Mouse (Mus musculus): ENCODE data around the gene 2900026A02Rik. TPM values are rescaled to one million over a fixed set of nuclear protein-coding genes. Genes with fewer than 3 reads are reported as not detected.

Gene 2900026A02Rik
- polyA plus RNA-seq, 1 experiment: 16.6 TPM

- Histone ChIP-seq H3K27me3 (ENCODE audit: control insufficient read depth, insufficient read depth, insufficient read length) (no peaks in the 10 kb centered on the region), H3K4me3 (no peak overlapping the region), H3ac (ENCODE audit: control insufficient read depth, insufficient read length) (no peak overlapping the region), H3K4me2 (ENCODE audit: low read depth) (no peak overlapping the region), H3K79me2 (ENCODE audit: control insufficient read depth, insufficient read depth) (peaks cover 4% of the 10 kb centered on the region), H3K36me3 (ENCODE audit: control insufficient read depth, insufficient read depth) (no peaks in the 10 kb centered on the region)
- TF ChIP-seq SRF (IDR thresholded peaks at IDR 0.05; ENCODE audit: control insufficient read depth, insufficient read length, low read depth) (no peak), MYOD1 (IDR thresholded peaks at IDR 0.05; ENCODE audit: control insufficient read depth in 1 of 3, insufficient read length in 2 of 3, low read depth in 2 of 3) (peak in 2 of 3 experiments; percentile 3 to 59), MYOG (IDR thresholded peaks at IDR 0.05; ENCODE audit: control insufficient read depth in 1 of 3, insufficient read depth in 1 of 3, insufficient read length in 2 of 3, low read depth in 2 of 3) (peak in 2 of 3 experiments; percentile 20 to 35)
These were observed 68.2 kb downstream of the 2900026A02Rik start for GRCm38 (mm10) chr5:113152663-113153507.

- no peak overlapping the region for H3K4me3 ChIP-seq
- no peak overlapping the region for H3ac ChIP-seq (ENCODE audit: control insufficient read depth, insufficient read length)
- no peak overlapping the region for H3K4me2 ChIP-seq (ENCODE audit: low read depth)
- H3K79me2 ChIP-seq (ENCODE audit: control insufficient read depth, insufficient read depth): peaks cover 4% of the 10 kb centered on the region
- H3K27me3 ChIP-seq (ENCODE audit: control insufficient read depth, insufficient read depth, insufficient read length): no peaks in the 10 kb centered on the region
- no peak for TF ChIP-seq POLR2A (IDR thresholded peaks at IDR 0.05; ENCODE audit: insufficient read length, low read depth)
- TF ChIP-seq TCF12 (IDR thresholded peaks at IDR 0.05; ENCODE audit: insufficient read depth, poor library complexity, severe bottlenecking): no peak
- no peak for TF ChIP-seq TCF3 (IDR thresholded peaks at IDR 0.05; ENCODE audit: insufficient read length, low read depth)
- no peak for TF ChIP-seq REST (IDR thresholded peaks at IDR 0.05; ENCODE audit: insufficient read depth, insufficient read length)
- TF ChIP-seq MAX (IDR thresholded peaks at IDR 0.05; ENCODE audit: low read depth): no peak
- no peak for TF ChIP-seq SRF (IDR thresholded peaks at IDR 0.05; ENCODE audit: control insufficient read depth, insufficient read length, low read depth)
- H3K36me3 ChIP-seq (ENCODE audit: control insufficient read depth, insufficient read depth): no peaks in the 10 kb centered on the region
These were observed 69.4 kb downstream of the 2900026A02Rik start for GRCm38 (mm10) chr5:113151554-113152103.

- Histone ChIP-seq H3K4me3 (no peak overlapping the region), H3ac (ENCODE audit: control insufficient read depth, insufficient read length) (no peak overlapping the region), H3K27me3 (ENCODE audit: control insufficient read depth, insufficient read depth, insufficient read length) (no peaks in the 10 kb centered on the region), H3K79me2 (ENCODE audit: control insufficient read depth, insufficient read depth) (peaks cover 4% of the 10 kb centered on the region), H3K4me2 (ENCODE audit: low read depth) (no peak overlapping the region), H3K36me3 (ENCODE audit: control insufficient read depth, insufficient read depth) (no peaks in the 10 kb centered on the region)
- TF ChIP-seq MAX (IDR thresholded peaks at IDR 0.05; ENCODE audit: low read depth): no peak
These were observed 70.0 kb downstream of the 2900026A02Rik start for GRCm38 (mm10) chr5:113150871-113151553.

GRCm38 (mm10) chr5:113149052-113149451 lies 72.0 kb downstream of the 2900026A02Rik start:
- peaks cover 4% of the 10 kb centered on the region for H3K79me2 ChIP-seq (ENCODE audit: control insufficient read depth, insufficient read depth)
- H3K4me3 ChIP-seq: no peak overlapping the region
- no peak overlapping the region for H3K4me2 ChIP-seq (ENCODE audit: low read depth)
- no peak overlapping the region for H3ac ChIP-seq (ENCODE audit: control insufficient read depth, insufficient read length)
- no peaks in the 10 kb centered on the region for H3K27me3 ChIP-seq (ENCODE audit: control insufficient read depth, insufficient read depth, insufficient read length)
- no peak for TF ChIP-seq TCF12 (IDR thresholded peaks at IDR 0.05; ENCODE audit: insufficient read depth, poor library complexity, severe bottlenecking)
- no peak for TF ChIP-seq TCF3 (IDR thresholded peaks at IDR 0.05; ENCODE audit: insufficient read length, low read depth)
- no peaks in the 10 kb centered on the region for H3K36me3 ChIP-seq (ENCODE audit: control insufficient read depth, insufficient read depth)

GRCm38 (mm10) chr5:113147994-113148471 lies 73.0 kb downstream of the 2900026A02Rik start:
- Histone ChIP-seq H3K4me3 (no peak overlapping the region), H3ac (ENCODE audit: control insufficient read depth, insufficient read length) (no peak overlapping the region), H3K27me3 (ENCODE audit: control insufficient read depth, insufficient read depth, insufficient read length) (no peaks in the 10 kb centered on the region), H3K79me2 (ENCODE audit: control insufficient read depth, insufficient read depth) (peaks cover 4% of the 10 kb centered on the region), H3K4me2 (ENCODE audit: low read depth) (no peak overlapping the region), H3K36me3 (ENCODE audit: control insufficient read depth, insufficient read depth) (no peaks in the 10 kb centered on the region)
- TF ChIP-seq TCF12 (IDR thresholded peaks at IDR 0.05; ENCODE audit: insufficient read depth, poor library complexity, severe bottlenecking): no peak
- TF ChIP-seq TCF3 (IDR thresholded peaks at IDR 0.05; ENCODE audit: insufficient read length, low read depth): no peak
- no peak for TF ChIP-seq E2F4 (IDR thresholded peaks at IDR 0.05; ENCODE audit: insufficient read depth)
- no peak for TF ChIP-seq USF1 (IDR thresholded peaks at IDR 0.05; ENCODE audit: low read depth)
- no peak for TF ChIP-seq SRF (IDR thresholded peaks at IDR 0.05; ENCODE audit: control insufficient read depth, insufficient read length, low read depth)

- no peak overlapping the region for H3K4me2 ChIP-seq (ENCODE audit: low read depth)
- H3K27me3 ChIP-seq (ENCODE audit: control insufficient read depth, insufficient read depth, insufficient read length): no peaks in the 10 kb centered on the region
- H3K36me3 ChIP-seq (ENCODE audit: control insufficient read depth, insufficient read depth): no peaks in the 10 kb centered on the region
- TF ChIP-seq POLR2A (IDR thresholded peaks at IDR 0.05; ENCODE audit: insufficient read length, low read depth): no peak
- no peaks in the 10 kb centered on the region for H3K79me2 ChIP-seq (ENCODE audit: control insufficient read depth, insufficient read depth)
- H3K4me3 ChIP-seq: no peak overlapping the region
- H3ac ChIP-seq (ENCODE audit: control insufficient read depth, insufficient read length): no peak overlapping the region
These were observed 74.4 kb downstream of the 2900026A02Rik start for GRCm38 (mm10) chr5:113146656-113147055.

Data from myocyte (in vitro differentiated cells).